Mouse (Mus musculus): Measurements from ENCODE around the gene Astn2. TPM values are rescaled to one million over a fixed set of nuclear protein-coding genes. Genes with fewer than 3 reads are reported as not detected.

Gene Astn2
- polyA plus RNA-seq, 1 experiment from 2014 or later, result 0.01 TPM

DNA sequence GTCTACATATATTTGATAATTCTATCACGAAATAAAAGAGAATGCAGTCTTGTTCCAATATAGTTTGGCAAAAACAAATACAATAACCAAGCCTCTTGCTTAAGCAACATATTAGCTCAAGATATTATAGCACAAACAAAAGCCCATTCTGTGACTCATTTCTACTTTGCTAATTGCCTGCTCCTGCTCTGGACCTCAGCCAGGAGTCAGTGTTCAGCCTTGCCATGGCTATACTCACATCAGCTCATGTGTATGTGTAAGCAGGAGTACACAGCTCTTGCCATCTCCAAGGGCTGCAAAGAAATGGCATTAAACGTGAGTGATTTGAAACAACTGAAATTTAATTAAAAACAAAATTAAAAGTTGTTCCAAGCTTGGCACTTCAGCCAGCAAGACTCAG, 435.1 kb downstream of the Astn2 start:
- Histone ChIP-seq H3K4me2 (no peak overlapping the region), H3K36me3 (replicated peaks) (no peaks in the 10 kb centered on the region), H3K4me3 (replicated peaks) (no peak overlapping the region), H3K27ac (replicated peaks) (no peak overlapping the region), H3K4me1 (replicated peaks) (no peaks in the 10 kb centered on the region), H3K27me3 (no peaks in the 10 kb centered on the region), H3K9me3 (replicated peaks) (no peaks in the 10 kb centered on the region), H3K9ac (no peak overlapping the region)
- no peak for ATAC-seq (ENCODE audit: insufficient read depth)
- WGBS (ENCODE audit: insufficient replicate concordance), result 44% methylated on average over 2 of the region's 2 CpGs

DNA sequence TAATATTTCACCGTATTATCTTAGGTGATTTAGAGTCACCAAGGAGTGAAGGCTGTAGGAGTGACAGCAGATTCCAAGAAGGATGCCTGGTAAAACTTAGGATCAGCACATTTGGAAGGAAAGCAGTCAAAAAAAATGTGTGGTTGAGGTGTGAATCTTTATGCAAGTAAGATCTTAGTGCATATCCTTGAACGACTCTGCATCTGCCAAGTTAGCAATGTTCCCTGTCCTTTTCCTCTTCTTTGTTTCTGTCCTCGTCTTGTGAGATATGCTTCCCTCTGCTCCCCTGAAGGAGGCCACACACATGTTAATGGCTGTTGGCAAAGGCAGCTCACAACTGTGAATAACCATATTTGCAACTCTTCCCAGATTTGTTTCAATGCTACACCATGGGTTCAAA, 439.8 kb downstream of the Astn2 start:
- no peak overlapping the region for H3K9ac ChIP-seq
- no peaks in the 10 kb centered on the region for H3K27me3 ChIP-seq
- H3K9me3 ChIP-seq (replicated peaks), result no peaks in the 10 kb centered on the region
- 56% methylated on average over 3 of the region's 3 CpGs for WGBS (ENCODE audit: insufficient replicate concordance)
- no peak overlapping the region for H3K27ac ChIP-seq (replicated peaks)
- no peak overlapping the region for H3K4me2 ChIP-seq
- no peak for ATAC-seq (ENCODE audit: insufficient read depth)
- no peaks in the 10 kb centered on the region for H3K36me3 ChIP-seq (replicated peaks)
- no peaks in the 10 kb centered on the region for H3K4me1 ChIP-seq (replicated peaks)
- H3K4me3 ChIP-seq (replicated peaks), result no peak overlapping the region

DNA sequence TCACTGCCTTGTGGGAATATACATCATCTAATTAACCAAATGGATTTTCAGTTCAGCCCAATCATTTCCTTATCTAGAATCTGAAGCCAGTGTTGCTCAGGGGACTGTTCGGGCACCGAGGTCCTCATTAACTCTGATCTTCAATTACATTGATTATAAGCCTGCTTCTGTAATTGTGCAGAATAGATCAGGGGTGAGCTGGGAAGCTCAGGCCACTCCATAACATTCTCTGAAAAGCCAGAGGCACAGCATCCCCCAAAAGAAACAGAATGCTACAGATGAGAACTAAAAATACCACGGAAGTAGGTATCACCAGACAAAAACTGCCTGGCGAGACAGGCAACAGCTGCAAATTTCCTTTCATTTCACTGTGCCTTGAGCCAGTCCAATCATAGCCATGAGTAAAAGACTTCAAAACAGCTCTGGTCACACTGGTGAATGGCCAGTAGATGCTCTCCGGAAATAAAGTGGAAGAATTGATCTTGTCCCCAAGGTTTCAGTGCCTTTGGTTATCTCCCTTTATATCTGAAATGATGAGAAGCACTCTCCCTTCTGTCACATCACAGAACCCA, 445.1 kb downstream of the Astn2 start:
- H3K27ac ChIP-seq (replicated peaks), result no peak overlapping the region
- no peaks in the 10 kb centered on the region for H3K4me1 ChIP-seq (replicated peaks)
- no peak for ATAC-seq (ENCODE audit: insufficient read depth)
- no peaks in the 10 kb centered on the region for H3K27me3 ChIP-seq
- WGBS (ENCODE audit: insufficient replicate concordance), result 66% methylated on average over 5 of the region's 5 CpGs
- no peak overlapping the region for H3K4me3 ChIP-seq (replicated peaks)
- H3K9me3 ChIP-seq (replicated peaks), result 0 out of 2 replicates have a peak, but pooled peaks cover 2% of the 10 kb centered on the region
- no peak overlapping the region for H3K9ac ChIP-seq
- H3K4me2 ChIP-seq, result no peak overlapping the region
- no peaks in the 10 kb centered on the region for H3K36me3 ChIP-seq (replicated peaks)

DNA sequence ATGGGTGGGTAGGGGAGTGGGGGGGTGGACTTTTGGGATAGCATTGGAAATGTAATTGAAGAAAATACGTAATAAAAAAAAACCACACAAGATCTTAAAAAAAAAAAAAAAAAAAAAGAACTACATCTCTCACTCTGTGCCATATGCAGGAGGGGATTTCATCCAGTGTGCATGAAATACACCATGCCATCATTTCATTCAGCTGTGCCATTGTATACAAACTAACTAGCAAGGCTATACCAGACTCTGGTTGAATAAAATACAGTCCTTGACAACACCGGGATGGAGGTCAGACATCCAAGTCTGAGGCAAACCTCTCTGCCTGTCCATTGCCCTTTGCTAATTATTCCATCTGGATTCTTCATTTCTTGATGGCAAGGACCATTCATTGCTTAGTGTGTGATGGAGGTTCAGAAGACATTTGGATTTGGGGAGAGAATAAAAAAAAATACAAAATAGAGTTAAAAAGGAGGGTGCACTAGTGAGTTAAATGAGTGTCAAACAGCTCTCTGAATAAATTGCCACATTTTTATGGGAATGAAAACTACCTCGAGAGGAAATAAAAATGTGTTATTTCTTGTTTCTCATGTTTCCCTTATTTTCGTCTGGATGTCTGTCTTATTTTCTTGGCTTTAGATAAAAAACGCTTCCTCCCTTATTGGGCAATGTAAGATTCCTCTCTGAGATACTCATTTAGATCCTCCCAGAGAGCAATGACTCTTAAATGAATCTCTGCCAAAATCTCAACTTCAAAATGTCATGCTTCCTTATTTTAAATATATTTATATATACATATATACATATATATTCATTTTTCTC, 445.8 kb downstream of the Astn2 start:
- Histone ChIP-seq H3K9me3 (replicated peaks) (0 out of 2 replicates have a peak, but pooled peaks cover 2% of the 10 kb centered on the region), H3K4me2 (no peak overlapping the region), H3K9ac (no peak overlapping the region), H3K4me1 (replicated peaks) (no peaks in the 10 kb centered on the region), H3K27ac (replicated peaks) (no peak overlapping the region), H3K4me3 (replicated peaks) (no peak overlapping the region), H3K27me3 (no peaks in the 10 kb centered on the region), H3K36me3 (replicated peaks) (no peaks in the 10 kb centered on the region)
- 61% methylated on average over 5 of the region's 5 CpGs for WGBS (ENCODE audit: insufficient replicate concordance)
- no peak for ATAC-seq (ENCODE audit: insufficient read depth)

DNA sequence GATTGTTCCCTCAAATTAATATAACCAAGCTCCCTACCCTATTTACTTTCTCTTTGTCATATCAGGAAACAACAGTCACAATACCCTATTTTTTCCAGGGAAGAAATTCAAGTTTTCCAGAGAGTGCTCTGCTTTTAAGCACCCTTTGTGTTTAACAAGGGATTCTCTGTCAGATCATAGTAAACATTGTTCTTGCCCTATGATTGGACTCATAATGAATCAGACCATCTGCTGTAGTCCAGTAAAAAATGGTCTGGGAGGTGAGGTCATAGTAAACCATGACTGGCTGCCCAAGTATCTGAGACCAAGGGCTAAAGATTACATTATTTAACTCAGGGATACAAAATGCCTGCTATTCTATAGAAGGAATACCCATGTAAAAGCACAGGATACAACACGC, 452.5 kb downstream of the Astn2 start:
- ATAC-seq (ENCODE audit: insufficient read depth), result no peak
- Histone ChIP-seq H3K4me3 (replicated peaks) (no peak overlapping the region), H3K4me2 (no peak overlapping the region), H3K27me3 (no peaks in the 10 kb centered on the region), H3K27ac (replicated peaks) (no peak overlapping the region), H3K4me1 (replicated peaks) (no peaks in the 10 kb centered on the region), H3K9me3 (replicated peaks) (no peaks in the 10 kb centered on the region), H3K36me3 (replicated peaks) (no peaks in the 10 kb centered on the region), H3K9ac (no peak overlapping the region)
- WGBS (ENCODE audit: insufficient replicate concordance), result 67% methylated on average over 1 of the region's 1 CpGs

DNA sequence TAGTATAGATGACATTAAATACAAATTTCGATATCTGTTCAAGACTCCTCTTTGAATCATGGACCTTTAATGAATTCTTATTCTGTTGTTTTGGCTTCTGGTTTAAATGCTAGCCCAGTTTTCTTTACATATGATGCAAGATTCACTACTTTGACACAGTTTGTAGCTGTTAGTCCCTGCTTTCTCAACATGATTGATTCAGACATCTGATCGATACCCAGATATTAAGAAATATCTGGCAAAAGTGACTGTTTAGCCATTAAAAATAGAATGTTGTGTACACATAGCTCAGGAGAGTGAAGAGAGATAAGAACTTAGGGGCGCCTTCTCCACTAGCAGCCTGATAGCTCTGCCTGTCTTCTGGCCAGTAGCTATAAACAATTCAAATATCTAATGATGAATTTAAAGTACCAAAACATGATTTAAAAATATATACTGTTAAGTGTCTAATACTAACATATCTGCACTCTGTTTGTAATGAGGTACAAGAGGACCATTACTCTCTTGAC, 457.2 kb downstream of the Astn2 start:
- no peaks in the 10 kb centered on the region for H3K4me1 ChIP-seq (replicated peaks)
- no peaks in the 10 kb centered on the region for H3K9me3 ChIP-seq (replicated peaks)
- 59% methylated on average over 3 of the region's 3 CpGs for WGBS (ENCODE audit: insufficient replicate concordance)

DNA sequence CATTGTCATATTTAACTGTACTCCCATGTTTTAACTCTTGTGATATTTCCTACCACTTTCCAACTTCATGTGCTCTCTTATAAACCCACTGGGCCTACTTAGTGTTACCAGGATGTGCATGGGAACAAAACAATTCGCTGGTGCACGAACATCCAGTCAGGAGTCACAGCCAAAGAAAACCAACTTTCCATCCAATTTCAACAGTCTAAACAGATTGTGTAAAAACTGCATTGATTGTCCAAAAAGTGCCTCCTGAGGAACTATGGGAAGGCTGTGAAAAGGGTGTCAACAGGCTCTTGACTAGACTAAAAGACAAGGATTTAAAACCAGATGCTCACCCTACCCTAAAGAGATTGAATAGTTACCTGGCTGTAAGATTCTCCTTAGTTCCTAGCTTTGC, 458.4 kb downstream of the Astn2 start:
- H3K36me3 ChIP-seq (replicated peaks), result no peaks in the 10 kb centered on the region
- no peak overlapping the region for H3K9ac ChIP-seq
- no peaks in the 10 kb centered on the region for H3K9me3 ChIP-seq (replicated peaks)
- H3K27me3 ChIP-seq, result no peaks in the 10 kb centered on the region
- 67% methylated on average over 2 of the region's 2 CpGs for WGBS (ENCODE audit: insufficient replicate concordance)
- H3K4me2 ChIP-seq, result no peak overlapping the region
- no peak overlapping the region for H3K27ac ChIP-seq (replicated peaks)
- no peaks in the 10 kb centered on the region for H3K4me1 ChIP-seq (replicated peaks)
- no peak overlapping the region for H3K4me3 ChIP-seq (replicated peaks)
- no peak for ATAC-seq (ENCODE audit: insufficient read depth)

More for the DNA sequence above, 457.2 kb downstream of the Astn2 start:
- no peak overlapping the region for H3K27ac ChIP-seq (replicated peaks)
- H3K27me3 ChIP-seq, result no peaks in the 10 kb centered on the region
- no peak for ATAC-seq (ENCODE audit: insufficient read depth)
- H3K4me2 ChIP-seq, result no peak overlapping the region
- H3K36me3 ChIP-seq (replicated peaks), result no peaks in the 10 kb centered on the region
- H3K9ac ChIP-seq, result no peak overlapping the region
- H3K4me3 ChIP-seq (replicated peaks), result no peak overlapping the region

DNA sequence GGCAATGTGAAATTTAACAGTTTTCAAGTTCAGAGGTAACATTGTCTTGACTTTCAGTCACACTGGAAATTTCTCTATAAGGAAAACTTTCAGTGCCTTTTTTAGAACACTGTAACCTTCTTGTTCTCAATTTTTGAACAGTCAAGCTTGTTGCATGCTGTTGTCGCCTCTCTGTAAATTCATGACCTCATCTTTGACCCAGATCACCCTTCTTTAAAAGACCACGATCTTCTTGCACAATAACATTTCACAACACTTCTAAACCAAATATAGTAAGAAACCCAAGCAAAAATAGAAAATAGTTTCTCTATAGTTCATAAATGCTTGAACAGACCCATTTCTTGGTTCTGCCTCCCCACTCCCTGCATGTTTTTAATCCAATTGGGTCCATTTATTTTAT, 473.5 kb downstream of the Astn2 start:
- no peaks in the 10 kb centered on the region for H3K36me3 ChIP-seq (replicated peaks)
- no peaks in the 10 kb centered on the region for H3K9me3 ChIP-seq (replicated peaks)
- WGBS (ENCODE audit: insufficient replicate concordance), result 39% methylated on average over 2 of the region's 2 CpGs
- no peak overlapping the region for H3K4me2 ChIP-seq
- no peak for ATAC-seq (ENCODE audit: insufficient read depth)
- no peak overlapping the region for H3K27ac ChIP-seq (replicated peaks)
- H3K4me1 ChIP-seq (replicated peaks), result no peaks in the 10 kb centered on the region
- no peaks in the 10 kb centered on the region for H3K27me3 ChIP-seq
- H3K9ac ChIP-seq, result no peak overlapping the region
- H3K4me3 ChIP-seq (replicated peaks), result no peak overlapping the region

DNA sequence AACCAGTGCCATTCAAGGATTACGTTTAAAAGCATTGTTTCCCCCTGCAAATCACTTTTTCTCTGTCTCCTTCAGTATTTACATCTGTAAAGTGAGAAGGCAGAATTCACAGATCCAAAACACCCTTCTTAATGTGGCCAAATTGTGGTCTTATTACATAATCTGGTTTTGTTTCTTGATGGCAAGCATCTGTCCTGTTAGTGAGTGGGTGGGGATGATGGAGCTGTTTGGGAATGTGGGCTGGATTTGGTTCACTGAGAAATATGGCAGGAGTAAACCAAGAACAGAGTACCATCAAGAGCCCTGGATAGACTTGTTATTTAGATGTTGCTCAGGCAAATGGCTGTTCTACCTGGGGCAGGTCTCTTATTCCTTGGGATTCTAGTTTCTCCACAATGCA, 484.1 kb downstream of the Astn2 start:
- Histone ChIP-seq H3K9ac (no peak overlapping the region), H3K4me2 (no peak overlapping the region), H3K36me3 (replicated peaks) (no peaks in the 10 kb centered on the region), H3K9me3 (replicated peaks) (no peaks in the 10 kb centered on the region), H3K4me1 (replicated peaks) (no peaks in the 10 kb centered on the region), H3K27ac (replicated peaks) (no peak overlapping the region), H3K4me3 (replicated peaks) (no peak overlapping the region), H3K27me3 (no peaks in the 10 kb centered on the region)
- 47% methylated on average over 1 of the region's 1 CpGs for WGBS (ENCODE audit: insufficient replicate concordance)
- no peak for ATAC-seq (ENCODE audit: insufficient read depth)

DNA sequence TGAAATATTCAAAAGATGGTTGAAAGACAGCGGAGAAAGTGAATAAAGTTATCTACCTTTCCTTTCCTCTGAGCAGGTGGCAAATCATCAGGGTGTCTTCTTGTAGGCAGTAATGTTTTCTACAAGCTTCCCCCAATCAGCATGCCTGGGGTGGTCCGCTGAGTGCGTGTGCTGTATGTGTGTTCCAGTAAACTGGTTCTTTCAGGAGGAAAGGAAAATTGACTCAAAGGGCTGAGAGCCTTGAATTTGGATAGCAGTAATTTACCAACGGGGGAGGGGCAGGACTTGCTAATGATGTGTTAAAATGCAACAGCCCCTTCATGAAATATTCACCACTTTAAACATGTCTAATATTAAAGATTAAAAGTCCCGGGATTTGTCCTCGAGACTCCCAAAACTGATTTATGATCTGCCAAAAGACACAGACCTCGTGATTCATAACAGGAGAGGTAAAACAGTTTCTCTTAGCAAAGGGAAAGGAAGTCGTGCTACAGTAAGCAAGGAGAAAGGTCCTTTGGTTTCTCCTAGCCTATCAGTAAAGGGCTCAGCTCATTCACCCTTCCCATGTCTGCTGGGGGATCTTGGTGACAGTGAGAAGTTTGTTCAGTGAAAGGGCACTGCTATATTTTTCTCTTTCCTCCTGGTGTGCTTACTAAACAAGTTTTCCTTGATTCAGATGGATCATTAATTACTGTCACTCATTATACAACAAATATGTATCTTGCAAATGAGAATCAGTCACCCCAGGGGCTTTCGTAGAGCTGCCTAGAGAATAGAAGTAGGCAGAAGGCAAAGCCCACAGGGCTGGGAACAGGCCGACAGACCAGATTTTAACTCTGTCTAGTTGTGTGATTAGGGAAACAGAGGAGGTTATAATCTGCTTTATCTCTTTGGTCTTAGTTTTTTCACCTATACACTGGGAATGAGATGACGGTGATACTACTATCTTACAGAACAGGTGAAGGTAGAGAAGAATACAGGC, 488.1 kb downstream of the Astn2 start:
- Histone ChIP-seq H3K27ac (replicated peaks) (no peak overlapping the region), H3K9ac (no peak overlapping the region), H3K27me3 (no peaks in the 10 kb centered on the region), H3K9me3 (replicated peaks) (no peaks in the 10 kb centered on the region), H3K4me1 (replicated peaks) (no peaks in the 10 kb centered on the region), H3K36me3 (replicated peaks) (no peaks in the 10 kb centered on the region), H3K4me3 (replicated peaks) (no peak overlapping the region), H3K4me2 (no peak overlapping the region)
- no peak for ATAC-seq (ENCODE audit: insufficient read depth)
- WGBS (ENCODE audit: insufficient replicate concordance), result 54% methylated on average over 11 of the region's 11 CpGs
